Mouse (Mus musculus): ENCODE results near the gene Hnrnpa2b1. TPM values are rescaled to one million over a fixed set of nuclear protein-coding genes. Genes with fewer than 3 reads are reported as not detected.

Hnrnpa2b1 gene
- total RNA-seq, 2 experiments from 2014 or later = 553 to 646 TPM

- no peak for DNase-seq (ENCODE audit: low spot score in 2 of 2)
Measured at GRCm38 (mm10) chr6:51417306-51417936, 52.3 kb downstream of the Hnrnpa2b1 start.

DNA sequence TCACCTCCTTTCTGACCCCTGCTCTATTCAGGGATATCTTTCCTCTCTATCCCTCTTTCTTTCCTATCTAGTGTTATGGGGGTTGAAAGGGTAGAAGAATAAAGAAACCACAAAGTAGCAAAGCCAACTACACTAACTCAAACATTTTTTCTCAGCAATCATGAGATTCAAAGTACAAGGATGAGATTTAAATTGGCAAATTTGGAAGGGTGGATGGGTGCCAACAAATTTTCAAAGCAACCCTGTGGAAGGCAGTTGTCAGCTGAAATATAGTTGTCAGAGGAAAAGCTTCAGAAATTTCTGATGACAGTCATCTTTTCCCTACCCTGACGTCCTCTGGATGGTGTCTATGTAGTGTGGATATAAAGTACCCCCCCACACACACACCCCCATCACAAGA lies 53.3 kb downstream of the Hnrnpa2b1 start:
- DNase-seq (ENCODE audit: low spot score in 2 of 2) = no peak

Other genes with a start within 250 kb of the Hnrnpa2b1 start
- under 1 TPM in 1 of 2 experiments, not detected in 1; 0.13 TPM for gene Nfe2l3, start 37.2 kb downstream of the Hnrnpa2b1 start, total RNA-seq (2021)
- gene Cbx3, start 466 bp upstream of the Hnrnpa2b1 start, total RNA-seq (2021) = 10 to 100 TPM; 66.4 to 81.6 TPM
- 10 to 100 TPM; 31.8 to 53.6 TPM for gene Snx10, start 54.0 kb upstream of the Hnrnpa2b1 start, total RNA-seq (2021)